Mouse (Mus musculus) CH12.LX (cell line): Measurements from ENCODE around the gene Agpat2.
A peak's percentile ranks its signal among the peaks of the same experiment; 100 is the strongest.

ENCODE experiments used
- BHLHE40 ChIP-seq: IDR thresholded peaks from 2 replicates; pipeline ENCODE4 v1.6.1; 2011; ENCODE audit warnings: mild to moderate bottlenecking, low read depth, low read length, improper control_type of control experiment
- CTCF ChIP-seq, 2 experiments: IDR thresholded peaks in 1 of 2; conservative IDR thresholded peaks in 1 of 2; 2 replicates each; pipeline ENCODE4 v1.5.1; 2011 to 2012; ENCODE audit warnings: low read depth in 2 of 2, low read length in 2 of 2, improper control_type of control experiment in 1 of 2, inconsistent platforms in 1 of 2, mild to moderate bottlenecking in 1 of 2, moderate library complexity in 1 of 2
- E2F4 ChIP-seq: IDR thresholded peaks from 2 replicates; pipeline ENCODE4 v1.6.1; 2011; ENCODE audit warnings: low read depth, low read length, improper control_type of control experiment; ENCODE audit not compliant: insufficient replicate concordance
- ELF1 ChIP-seq: IDR thresholded peaks from 2 replicates; pipeline ENCODE4 v1.6.1; 2014; ENCODE audit warnings: low read depth, mild to moderate bottlenecking, inconsistent platforms, low read length, improper control_type of control experiment
- EP300 ChIP-seq: IDR thresholded peaks from 2 replicates; pipeline ENCODE4 v1.6.1; 2011; ENCODE audit warnings: low read length, improper control_type of control experiment
- GABPA ChIP-seq: IDR thresholded peaks from 2 replicates; pipeline ENCODE4 v1.6.1; 2012; ENCODE audit warnings: low read depth, low read length, improper control_type of control experiment, inconsistent platforms; ENCODE audit not compliant: insufficient replicate concordance
- HCFC1 ChIP-seq: IDR thresholded peaks from 2 replicates; pipeline ENCODE4 v1.6.1; 2012; ENCODE audit warnings: low read depth, mild to moderate bottlenecking, inconsistent platforms, low read length, improper control_type of control experiment
- MAFK ChIP-seq: IDR thresholded peaks from 2 replicates; pipeline ENCODE4 v1.6.1; 2011; ENCODE audit warnings: low read length, improper control_type of control experiment; ENCODE audit not compliant: insufficient replicate concordance
- MEF2A ChIP-seq: IDR thresholded peaks from 2 replicates; pipeline ENCODE4 v1.6.1; 2014; ENCODE audit warnings: low read depth, mild to moderate bottlenecking, inconsistent platforms, low read length, improper control_type of control experiment, borderline replicate concordance
- POLR2A ChIP-seq: IDR thresholded peaks from 2 replicates; pipeline ENCODE4 v1.6.1; 2011; ENCODE audit warnings: low read depth, mild to moderate bottlenecking, improper control_type of control experiment, low read length
- SIN3A ChIP-seq: IDR thresholded peaks from 2 replicates; pipeline ENCODE4 v1.6.1; 2012; ENCODE audit warnings: low read length, improper control_type of control experiment, inconsistent platforms
- USF1 ChIP-seq: IDR thresholded peaks from 2 replicates; pipeline ENCODE4 v1.6.1; 2014; ENCODE audit warnings: low read depth, mild to moderate bottlenecking, inconsistent platforms, low read length, improper control_type of control experiment
- USF2 ChIP-seq: conservative IDR thresholded peaks from 2 replicates; pipeline ENCODE4 v1.6.1; 2011; ENCODE audit warnings: low read depth, low read length, improper control_type of control experiment
- ZKSCAN1 ChIP-seq: IDR thresholded peaks from 2 replicates; pipeline ENCODE4 v1.6.1; 2012; ENCODE audit warnings: low read depth, inconsistent platforms, low read length, improper control_type of control experiment, borderline replicate concordance

DNA sequence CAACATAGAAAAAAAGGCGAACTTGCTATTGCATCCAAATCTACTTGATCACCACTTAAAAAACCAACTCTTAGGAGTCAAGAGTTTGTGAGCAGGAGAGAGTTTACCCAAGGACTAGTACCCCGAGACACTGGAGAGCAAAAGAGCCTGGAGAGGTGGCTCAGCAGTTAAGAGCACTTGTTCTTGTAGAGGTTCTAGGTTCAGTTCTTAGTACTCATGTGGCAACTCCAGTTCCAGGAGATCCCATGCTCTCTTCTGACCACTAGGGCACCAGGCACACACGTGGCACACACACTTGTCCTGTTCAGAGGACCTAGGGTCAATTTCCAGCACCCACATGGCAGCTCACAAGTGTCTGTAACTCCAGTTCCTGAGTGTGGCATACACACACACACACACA, 21.9 kb upstream of the Agpat2 start:
- TF ChIP-seq CTCF (conservative IDR thresholded peaks at IDR 0.05 in 1 of 2, IDR thresholded peaks at IDR 0.05 in 1 of 2; ENCODE audit: low read depth in 2 of 2, low read length in 2 of 2): no peak
- TF ChIP-seq BHLHE40: 0 out of 2 replicates have a peak, but pooled peaks have one; percentile 23
- TF ChIP-seq ZKSCAN1: no peak
- no peak for TF ChIP-seq POLR2A
- TF ChIP-seq EP300: no peak
- no peak for TF ChIP-seq USF1
- no peak for TF ChIP-seq HCFC1
- no peak for TF ChIP-seq MEF2A
- TF ChIP-seq E2F4: no peak
- TF ChIP-seq MAFK: no peak
- TF ChIP-seq ELF1: no peak
- TF ChIP-seq USF2: no peak
- TF ChIP-seq SIN3A: no peak
- no peak for TF ChIP-seq GABPA
